Mouse (Mus musculus) liver, adult 2 months (tissue): ENCODE measurements at regions not wholly inside any gene's neighbourhood (a gene's known extent, or its start where the extent isn't known, plus 50 kb on each side); places are given as distances from the start of the nearest gene placed in this dataset.

ENCODE experiments used
- CTCF ChIP-seq: fragments of 200-500 bp; IDR thresholded peaks from 2 replicates; pipeline ENCODE4 v1.5.1; 2011; ENCODE audit warnings: low read depth, low read length, control low read depth
- POLR2A ChIP-seq: fragments of 200-500 bp; IDR thresholded peaks from 2 replicates; pipeline ENCODE4 v1.6.1; 2011; ENCODE audit warnings: low read length, control low read depth; ENCODE audit not compliant: insufficient read depth; ENCODE audit errors: extremely low read depth

GRCm38 (mm10) chr12:86818201-86818600, 66.4 kb downstream of the Irf2bpl start:
- TF ChIP-seq CTCF (no peak), POLR2A (no peak)
